Mouse (Mus musculus): ENCODE measurements around the gene Tcirg1. TPM values are rescaled to one million over a fixed set of nuclear protein-coding genes. Genes with fewer than 3 reads are reported as not detected.
A peak's percentile ranks its signal among the peaks of the same experiment; 100 is the strongest.

Gene Tcirg1
- total RNA-seq, 2 experiments from 2014 or later, result 15.4 to 20.2 TPM

DNA sequence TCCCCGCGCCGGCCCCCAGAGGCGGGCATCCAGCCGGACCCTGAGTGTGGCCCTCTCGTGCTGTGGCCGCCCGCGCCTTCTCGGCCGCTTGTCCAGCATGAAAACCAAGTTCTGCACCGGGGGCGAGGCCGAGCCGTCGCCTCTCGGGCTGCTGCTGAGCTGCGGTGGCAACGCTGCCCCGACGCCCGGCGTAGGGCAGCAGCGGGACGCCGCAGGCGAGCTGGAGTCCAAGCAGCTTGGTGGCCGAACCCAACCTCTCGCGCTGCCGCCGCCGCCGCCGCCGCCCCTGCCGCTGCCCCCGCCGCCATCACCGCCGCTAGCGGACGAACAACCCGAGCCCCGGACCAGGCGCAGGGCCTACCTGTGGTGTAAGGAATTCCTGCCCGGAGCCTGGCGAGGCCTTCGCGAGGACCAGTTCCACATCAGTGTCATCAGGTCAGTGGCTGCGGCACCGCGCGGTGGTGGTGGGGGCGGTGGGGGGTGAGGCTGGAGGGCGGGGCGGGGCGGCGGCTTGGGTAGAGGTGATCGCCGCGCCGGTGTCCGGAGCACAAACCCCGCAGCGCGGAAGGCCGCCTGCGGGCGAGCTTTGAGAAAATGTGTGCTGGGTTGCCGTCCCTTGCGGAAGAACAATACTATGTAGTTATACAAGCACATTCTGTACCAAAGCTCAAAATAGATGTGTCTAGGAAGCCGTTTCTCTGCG, 54.8 kb downstream of the Tcirg1 start:
- peak in 1 of 2 experiments; percentile 50 for DNase-seq (ENCODE audit: low spot score in 2 of 2)

DNA sequence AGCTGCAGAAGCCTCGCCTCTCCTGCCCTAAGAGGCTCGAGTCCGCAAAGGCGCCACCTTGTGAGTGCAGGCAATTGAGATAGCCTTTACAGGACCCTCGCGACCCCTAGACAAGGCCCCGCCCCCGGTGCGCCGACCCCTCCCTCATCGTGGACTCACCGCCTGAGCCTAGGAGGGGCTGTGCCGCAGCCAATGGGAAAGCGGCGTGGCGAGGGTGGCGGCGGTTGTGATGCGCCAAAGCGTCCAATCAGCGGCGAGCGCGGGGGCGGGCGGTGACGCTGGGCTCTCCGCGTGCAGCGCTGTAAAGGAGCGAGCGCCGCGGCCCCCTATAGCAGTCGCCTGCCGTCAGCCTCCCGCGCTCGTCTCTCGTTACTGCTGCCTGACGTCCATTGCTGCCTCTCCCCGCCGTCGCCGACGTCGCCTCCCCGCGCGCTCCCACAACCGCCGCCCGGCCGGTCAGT, 55.4 kb downstream of the Tcirg1 start, which contains the start of gene Chka:
Chka (plus strand) TSS at position 272 of the 461 bp plus-strand sequence.
- peak; percentile 97 to 98 for DNase-seq (ENCODE audit: low spot score in 2 of 2)

GRCm38 (mm10) chr19:3850847-3851469, 56.0 kb downstream of the Tcirg1 start:
- peak in 1 of 2 experiments; percentile 24 for DNase-seq (ENCODE audit: low spot score in 2 of 2)

DNA sequence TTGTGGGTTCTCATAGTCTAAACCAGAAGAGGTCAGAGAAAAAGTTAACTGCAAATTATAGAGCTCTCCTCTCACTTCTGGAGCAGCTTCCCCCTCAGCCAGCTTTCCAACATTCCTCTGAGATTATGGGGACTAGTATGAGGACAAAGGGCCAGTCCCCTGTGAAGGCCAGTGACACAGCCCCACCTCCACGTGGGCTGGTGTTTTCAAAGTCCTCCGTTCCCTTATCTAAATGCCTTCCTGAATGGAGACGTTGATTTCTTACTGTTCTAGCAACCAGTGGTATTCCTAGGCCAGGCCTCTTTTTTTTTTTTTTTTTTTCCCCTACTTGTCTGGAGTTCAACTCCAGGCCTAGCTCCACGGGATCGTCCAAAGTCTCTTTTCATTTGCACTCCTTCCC, 56.9 kb downstream of the Tcirg1 start:
- no peak for DNase-seq (ENCODE audit: low spot score in 2 of 2)

GRCm38 (mm10) chr19:3849251-3849650, 57.7 kb downstream of the Tcirg1 start:
- no peak for DNase-seq (ENCODE audit: low spot score in 2 of 2)

DNA sequence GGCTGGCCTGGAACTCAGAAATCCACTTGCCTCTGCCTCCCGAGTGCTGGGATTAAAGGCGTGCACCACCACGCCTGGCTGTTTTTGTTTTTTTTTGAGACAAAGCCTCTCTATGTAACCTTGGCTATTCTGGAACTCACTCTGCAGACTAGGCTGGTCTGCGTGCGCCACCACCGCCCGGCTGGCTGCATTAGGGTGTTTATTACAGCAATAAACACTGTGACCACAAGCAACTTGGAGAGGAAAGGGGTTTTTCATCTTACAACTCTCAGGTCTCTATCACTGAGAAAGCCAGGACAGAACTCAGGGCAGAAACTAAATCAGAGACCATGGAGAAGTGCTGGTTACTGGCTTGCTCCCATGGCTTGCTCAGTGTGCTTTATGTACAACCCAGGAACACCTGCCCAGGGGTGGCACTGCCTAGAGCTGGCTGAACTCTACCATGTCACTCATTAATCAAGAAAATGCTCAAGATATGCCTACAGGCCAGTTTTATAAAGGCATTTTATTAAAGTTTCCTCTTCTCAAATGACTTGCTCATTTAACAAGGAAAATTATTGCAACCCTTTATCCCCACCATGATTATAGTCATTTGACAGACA, 58.6 kb downstream of the Tcirg1 start:
- no peak for DNase-seq (ENCODE audit: low spot score in 2 of 2)

DNA sequence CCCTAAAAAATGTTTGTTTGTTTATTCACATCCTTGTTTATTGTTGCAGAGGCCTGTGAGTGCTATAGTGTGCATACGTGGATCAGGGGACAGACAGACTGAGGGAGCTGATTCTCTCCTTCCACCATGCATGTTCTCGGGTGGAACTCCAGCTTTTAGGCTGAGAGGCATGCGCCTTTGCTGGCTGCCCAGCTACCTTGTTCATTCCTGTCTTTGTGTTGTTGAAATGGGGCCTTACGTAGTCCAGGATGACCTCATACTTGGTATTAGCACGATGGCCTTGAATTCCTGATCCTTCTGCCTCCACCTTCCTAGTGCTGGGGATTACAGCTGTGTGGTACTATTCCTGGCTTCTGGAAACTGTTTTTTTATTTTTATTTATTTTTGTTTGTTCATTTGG, 59.2 kb downstream of the Tcirg1 start:
- no peak for DNase-seq (ENCODE audit: low spot score in 2 of 2)

- DNase-seq (ENCODE audit: low spot score in 2 of 2), result no peak
Observed at GRCm38 (mm10) chr19:3846676-3847604, 60.0 kb downstream of the Tcirg1 start.

Other genes starting within 250 kb of the Tcirg1 start
- 10 to 100 TPM; 13.7 to 14.8 TPM for gene Lrp5, start 220.6 kb downstream of the Tcirg1 start, total RNA-seq (2021)
- gene 1810055G02Rik, start 198.8 kb downstream of the Tcirg1 start, total RNA-seq (2021), result 10 to 100 TPM; 35.5 to 40.3 TPM
- 10 to 100 TPM; 59.0 to 61.5 TPM for gene Kmt5b, start 139.7 kb downstream of the Tcirg1 start, total RNA-seq (2021)
- gene Chka, start 55.4 kb downstream of the Tcirg1 start, total RNA-seq (2021), result 100 to 1,000 TPM in 1 of 2 experiments, 10 to 100 TPM in 1; 98.8 to 100 TPM
- 100 to 1,000 TPM; 130 TPM for gene Ndufs8, start 5.6 kb upstream of the Tcirg1 start, total RNA-seq (2021)
- 1 to 10 TPM; 2.8 TPM for gene Aldh3b1, start 22.7 kb upstream of the Tcirg1 start, total RNA-seq (2021)
- 10 to 100 TPM; 17.1 to 18.1 TPM for gene Unc93b1, start 28.1 kb upstream of the Tcirg1 start, total RNA-seq (2021)
- not detected for gene Aldh3b3, start 51.5 kb upstream of the Tcirg1 start, total RNA-seq (2021)
- 1 to 10 TPM in 1 of 2 experiments, under 1 TPM in 1; 0.98 to 1.9 TPM for gene Aldh3b2, start 65.2 kb upstream of the Tcirg1 start, total RNA-seq (2021)
- gene Acy3, start 79.4 kb upstream of the Tcirg1 start, total RNA-seq (2021), result 1 to 10 TPM; 2.0 to 2.3 TPM
- gene Tbx10, start 85.6 kb upstream of the Tcirg1 start, total RNA-seq (2021), result not detected
- gene Nudt8, start 93.4 kb upstream of the Tcirg1 start, total RNA-seq (2021), result 10 to 100 TPM; 12.3 to 12.5 TPM
- gene Gm49405, start 93.5 kb upstream of the Tcirg1 start, total RNA-seq (2021), result 1 to 10 TPM; 1.5 to 2.2 TPM
- gene Doc2g, start 96.2 kb upstream of the Tcirg1 start, total RNA-seq (2021), result 1 to 10 TPM; 2.3 to 3.0 TPM
- gene Ndufv1, start 105.7 kb upstream of the Tcirg1 start, total RNA-seq (2021), result 100 to 1,000 TPM; 234 to 250 TPM
- gene Gstp1, start 130.9 kb upstream of the Tcirg1 start, total RNA-seq (2021), result 100 to 1,000 TPM; 264 to 267 TPM
- gene Gstp2, start 138.9 kb upstream of the Tcirg1 start, total RNA-seq (2021), result 10 to 100 TPM; 25.9 to 48.3 TPM
- not detected for gene Gstp3, start 152.4 kb upstream of the Tcirg1 start, total RNA-seq (2021)
- not detected for gene Cabp2, start 174.4 kb upstream of the Tcirg1 start, total RNA-seq (2021)
- 10 to 100 TPM; 25.0 to 34.1 TPM for gene Cdk2ap2, start 190.0 kb upstream of the Tcirg1 start, total RNA-seq (2021)
- gene Pitpnm1, start 192.9 kb upstream of the Tcirg1 start, total RNA-seq (2021), result 100 to 1,000 TPM; 192 to 214 TPM
- 10 to 100 TPM; 73.9 to 83.2 TPM for gene Aip, start 218.7 kb upstream of the Tcirg1 start, total RNA-seq (2021)
- gene Gpr152, start 232.7 kb upstream of the Tcirg1 start, total RNA-seq (2021), result not detected
- gene Cabp4, start 236.9 kb upstream of the Tcirg1 start, total RNA-seq (2021), result not detected
- gene Coro1b, start 241.5 kb upstream of the Tcirg1 start, total RNA-seq (2021), result 100 to 1,000 TPM in 1 of 2 experiments, 10 to 100 TPM in 1; 91.1 to 102 TPM
- 1 to 10 TPM in 1 of 2 experiments, under 1 TPM in 1; 0.99 to 2.5 TPM for gene Ptprcap, start 246.5 kb upstream of the Tcirg1 start, total RNA-seq (2021)

Measured in layer of hippocampus, postnatal 14 days (tissue).